Mouse (Mus musculus): Measurements from ENCODE around the gene Celsr3. TPM values are rescaled to one million over a fixed set of nuclear protein-coding genes. Genes with fewer than 3 reads are reported as not detected.

Gene Celsr3
- 0.10 and 0.20 TPM in 2 replicates for polyA plus RNA-seq (2014; fragmentation: Nextera tagmentation; extraction: Ambion mirVana)

GRCm38 (mm10) chr9:108825820-108826699, at the start of gene Celsr3:
Gene Celsr3 (plus strand): TSS chr9:108826320.
- ATAC-seq (ENCODE audit: insufficient number of reproducible peaks, low FRiP score, low TSS enrichment, low read depth) = no peak
- H3K27ac ChIP-seq (replicated peaks; ENCODE audit: low read depth, low read length) = no peak within 1 kb of the TSS
- peak; percentile 88 for DNase-seq (ENCODE audit: low spot score)
- 2% methylated on average over 60 of the region's 70 CpGs for WGBS
- peak within 1 kb of the TSS; percentile 70 for H3K4me2 ChIP-seq (ENCODE audit: low read depth, severe bottlenecking)
- no peaks in the 10 kb centered on the region for H3K9me3 ChIP-seq (ENCODE audit: control insufficient read depth, low read length)
- peak within 1 kb of the TSS; percentile 29 for H3K4me3 ChIP-seq (ENCODE audit: low read depth, low read length)
- H3K36me3 ChIP-seq (ENCODE audit: control insufficient read depth, insufficient read depth, low read length) = no peaks in the 10 kb centered on the region
- peaks cover 70% of the 10 kb centered on the region for H3K27me3 ChIP-seq (ENCODE audit: control insufficient read depth, insufficient read depth, low read length)
- no peak within 1 kb of the TSS for H3K9ac ChIP-seq (ENCODE audit: low read length)
- 0 out of 2 replicates have a peak, but pooled peaks cover 4% of the 10 kb centered on the region for H3K4me1 ChIP-seq (ENCODE audit: control insufficient read depth, insufficient read depth, low read length)

GRCm38 (mm10) chr9:108776614-108777013, 49.5 kb upstream of the Celsr3 start:
- H3K9ac ChIP-seq (ENCODE audit: low read length) = no peak overlapping the region
- no peaks in the 10 kb centered on the region for H3K36me3 ChIP-seq (ENCODE audit: control insufficient read depth, insufficient read depth, low read length)
- H3K4me3 ChIP-seq (ENCODE audit: low read depth, low read length) = no peak overlapping the region
- no peaks in the 10 kb centered on the region for H3K27me3 ChIP-seq (ENCODE audit: control insufficient read depth, insufficient read depth, low read length)
- ATAC-seq (ENCODE audit: insufficient number of reproducible peaks, low FRiP score, low TSS enrichment, low read depth) (no peak), DNase-seq (ENCODE audit: low spot score) (no peak)
- H3K9me3 ChIP-seq (ENCODE audit: control insufficient read depth, low read length) = no peaks in the 10 kb centered on the region
- no peak overlapping the region for H3K4me2 ChIP-seq (ENCODE audit: low read depth, severe bottlenecking)
- H3K27ac ChIP-seq (replicated peaks; ENCODE audit: low read depth, low read length) = no peak overlapping the region
- no peaks in the 10 kb centered on the region for H3K4me1 ChIP-seq (ENCODE audit: control insufficient read depth, insufficient read depth, low read length)
- 85% methylated on average over 4 of the region's 4 CpGs for WGBS

- Histone ChIP-seq H3K4me1 (ENCODE audit: control insufficient read depth, insufficient read depth, low read length) (no peaks in the 10 kb centered on the region), H3K27ac (replicated peaks; ENCODE audit: low read depth, low read length) (no peak overlapping the region), H3K36me3 (ENCODE audit: control insufficient read depth, insufficient read depth, low read length) (no peaks in the 10 kb centered on the region), H3K4me3 (ENCODE audit: low read depth, low read length) (no peak overlapping the region), H3K4me2 (ENCODE audit: low read depth, severe bottlenecking) (no peak overlapping the region), H3K9me3 (ENCODE audit: control insufficient read depth, low read length) (no peaks in the 10 kb centered on the region), H3K9ac (ENCODE audit: low read length) (no peak overlapping the region), H3K27me3 (ENCODE audit: control insufficient read depth, insufficient read depth, low read length) (no peaks in the 10 kb centered on the region)
- WGBS = 88% methylated on average over 4 of the region's 4 CpGs
- no peak for DNase-seq (ENCODE audit: low spot score)
- no peak for ATAC-seq (ENCODE audit: insufficient number of reproducible peaks, low FRiP score, low TSS enrichment, low read depth)
These were observed 48.8 kb upstream of the Celsr3 start for GRCm38 (mm10) chr9:108777276-108777675.

- peaks cover 5% of the 10 kb centered on the region; the same call in 1 of the 2 replicates for H3K4me1 ChIP-seq (ENCODE audit: control insufficient read depth, insufficient read depth, low read length)
- H3K36me3 ChIP-seq (ENCODE audit: control insufficient read depth, insufficient read depth, low read length) = no peaks in the 10 kb centered on the region
- DNase-seq (ENCODE audit: low spot score) = no peak
- no peaks in the 10 kb centered on the region for H3K27me3 ChIP-seq (ENCODE audit: control insufficient read depth, insufficient read depth, low read length)
- no peak overlapping the region for H3K9ac ChIP-seq (ENCODE audit: low read length)
- no peak overlapping the region for H3K4me3 ChIP-seq (ENCODE audit: low read depth, low read length)
- H3K9me3 ChIP-seq (ENCODE audit: control insufficient read depth, low read length) = no peaks in the 10 kb centered on the region
- no peak overlapping the region for H3K27ac ChIP-seq (replicated peaks; ENCODE audit: low read depth, low read length)
- no peak for ATAC-seq (ENCODE audit: insufficient number of reproducible peaks, low FRiP score, low TSS enrichment, low read depth)
- H3K4me2 ChIP-seq (ENCODE audit: low read depth, severe bottlenecking) = no peak overlapping the region
- WGBS = 78% methylated on average over 5 of the region's 5 CpGs
These were observed 45.2 kb upstream of the Celsr3 start for GRCm38 (mm10) chr9:108780959-108781358.

- Histone ChIP-seq H3K4me1 (ENCODE audit: control insufficient read depth, insufficient read depth, low read length) (peaks cover 5% of the 10 kb centered on the region; the same call in 1 of the 2 replicates), H3K27me3 (ENCODE audit: control insufficient read depth, insufficient read depth, low read length) (no peaks in the 10 kb centered on the region), H3K4me2 (ENCODE audit: low read depth, severe bottlenecking) (no peak overlapping the region), H3K9me3 (ENCODE audit: control insufficient read depth, low read length) (no peaks in the 10 kb centered on the region), H3K27ac (replicated peaks; ENCODE audit: low read depth, low read length) (no peak overlapping the region), H3K36me3 (ENCODE audit: control insufficient read depth, insufficient read depth, low read length) (no peaks in the 10 kb centered on the region; the same call in 1 of the 2 replicates), H3K4me3 (ENCODE audit: low read depth, low read length) (no peak overlapping the region), H3K9ac (ENCODE audit: low read length) (no peak overlapping the region)
- WGBS = 69% methylated on average over 4 of the region's 4 CpGs
- no peak for DNase-seq (ENCODE audit: low spot score)
- ATAC-seq (ENCODE audit: insufficient number of reproducible peaks, low FRiP score, low TSS enrichment, low read depth) = no peak
These were observed 44.2 kb upstream of the Celsr3 start for GRCm38 (mm10) chr9:108781891-108782290.

- Histone ChIP-seq H3K36me3 (ENCODE audit: control insufficient read depth, insufficient read depth, low read length) (no peaks in the 10 kb centered on the region; the same call in 1 of the 2 replicates), H3K4me1 (ENCODE audit: control insufficient read depth, insufficient read depth, low read length) (peaks cover 5% of the 10 kb centered on the region; the same call in 1 of the 2 replicates), H3K27ac (replicated peaks; ENCODE audit: low read depth, low read length) (no peak overlapping the region), H3K9ac (ENCODE audit: low read length) (peak overlapping the region; percentile 56), H3K4me3 (ENCODE audit: low read depth, low read length) (peak overlapping the region; percentile 90), H3K9me3 (ENCODE audit: control insufficient read depth, low read length) (no peaks in the 10 kb centered on the region), H3K4me2 (ENCODE audit: low read depth, severe bottlenecking) (peak overlapping the region; percentile 63), H3K27me3 (ENCODE audit: control insufficient read depth, insufficient read depth, low read length) (no peaks in the 10 kb centered on the region)
- DNase-seq (ENCODE audit: low spot score) (no peak), ATAC-seq (ENCODE audit: insufficient number of reproducible peaks, low FRiP score, low TSS enrichment, low read depth) (peak; percentile 4; the same call in 1 of the 2 replicates)
- 36% methylated on average over 9 of the region's 9 CpGs for WGBS
These were observed 43.1 kb upstream of the Celsr3 start for GRCm38 (mm10) chr9:108782836-108783547.

GRCm38 (mm10) chr9:108783548-108784463, 42.3 kb upstream of the Celsr3 start, which contains the start of gene Ip6k2:
Gene Ip6k2 (plus strand): TSS chr9:108783796.
- peaks cover 5% of the 10 kb centered on the region; the same call in 1 of the 2 replicates for H3K4me1 ChIP-seq (ENCODE audit: control insufficient read depth, insufficient read depth, low read length)
- H3K9me3 ChIP-seq (ENCODE audit: control insufficient read depth, low read length) = no peaks in the 10 kb centered on the region
- H3K4me3 ChIP-seq (ENCODE audit: low read depth, low read length) = peak within 1 kb of the TSS; percentile 90
- no peaks in the 10 kb centered on the region for H3K27me3 ChIP-seq (ENCODE audit: control insufficient read depth, insufficient read depth, low read length)
- H3K27ac ChIP-seq (replicated peaks; ENCODE audit: low read depth, low read length) = peak within 1 kb of the TSS; percentile 69
- H3K4me2 ChIP-seq (ENCODE audit: low read depth, severe bottlenecking) = peak within 1 kb of the TSS; percentile 63
- DNase-seq (ENCODE audit: low spot score) (peak; percentile 98), ATAC-seq (ENCODE audit: insufficient number of reproducible peaks, low FRiP score, low TSS enrichment, low read depth) (peak; percentile 97)
- peak within 1 kb of the TSS; percentile 98 for H3K9ac ChIP-seq (ENCODE audit: low read length)
- no peaks in the 10 kb centered on the region; the same call in 1 of the 2 replicates for H3K36me3 ChIP-seq (ENCODE audit: control insufficient read depth, insufficient read depth, low read length)
- WGBS = under 1% methylated on average over 56 of the region's 56 CpGs
